Mouse (Mus musculus): ENCODE data around the gene Ugdh.

DNA sequence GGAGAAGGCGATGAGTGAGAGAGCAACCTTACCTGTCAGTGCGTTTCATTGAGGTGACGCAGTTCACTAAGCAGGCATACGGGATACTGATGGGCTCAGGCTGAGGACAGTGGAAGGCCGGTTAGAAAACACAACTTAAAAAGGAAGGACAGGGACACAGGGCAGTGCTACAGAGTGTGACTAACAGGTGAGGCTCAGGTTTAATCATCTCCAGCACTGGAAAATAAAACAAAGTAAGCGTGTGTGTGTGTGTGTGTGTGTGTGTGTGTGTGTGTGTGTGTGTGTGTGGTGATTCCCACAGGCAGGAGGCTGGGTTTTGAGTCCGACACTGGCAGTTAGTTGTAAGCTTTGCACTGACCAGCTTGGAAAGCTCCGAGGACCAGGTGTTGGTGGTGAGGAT is 12.9 kb downstream of the Ugdh start:
- TF ChIP-seq POLR2A (IDR thresholded peaks at IDR 0.05; ENCODE audit: low read depth, low read length) (no peak), CTCF (IDR thresholded peaks at IDR 0.05; ENCODE audit: extremely low read depth, insufficient read length, insufficient replicate concordance, low read depth, low read length) (no peak)
